ENCODE assay signal across 10 mouse cellular contexts in genomic region chr11:69945997-69946891, GRCm38 (mm10). TPM values are rescaled to one million over a fixed set of nuclear protein-coding genes. Genes with fewer than 3 reads are reported as not detected.
A peak's percentile ranks its signal among the peaks of the same experiment; 100 is the strongest.
DNase-seq lines count a peak whose midpoint lies in the region; ATAC-seq and TF ChIP-seq lines count a peak whose summit lies in the region.
"Had no signal": no experiment of that assay in that cellular context is flagged by ENCODE, and none has a peak within 500 bp of the region (broad histone marks: within the 10 kb centered on the region; RNA-seq: fewer than 3 reads in every experiment).

No protein-coding gene starts in this region.

- H3K4me1 ChIP-seq in heart, embryonic 12.5 days (replicated peaks), result peaks cover 29% of the 10 kb centered on the region
- peaks cover 21 to 36% of the 10 kb centered on the region in 2 experiments for H3K4me1 ChIP-seq in CH12.LX (ENCODE audit: control insufficient read depth in 1 of 2, insufficient read depth in 2 of 2)
- peaks cover 29% of the 10 kb centered on the region for H3K4me1 ChIP-seq in embryonic facial prominence, embryonic 13.5 days
- H3K4me1 ChIP-seq in liver, embryonic 11.5 days (replicated peaks; ENCODE audit: control insufficient read depth, insufficient read depth, low read length), result peaks cover 25% of the 10 kb centered on the region

- peaks cover 41% of the 10 kb centered on the region for H3K36me3 ChIP-seq in heart, embryonic 12.5 days
- H3K36me3 ChIP-seq in CH12.LX (replicated peaks in 1 of 2; ENCODE audit: control insufficient read depth in 1 of 2, insufficient read depth in 1 of 2, low read length in 1 of 2), result peaks cover 0 to 15% of the 10 kb centered on the region in 2 experiments
- peaks cover 44% of the 10 kb centered on the region for H3K36me3 ChIP-seq in embryonic facial prominence, embryonic 13.5 days
- 0 out of 2 replicates have a peak, but pooled peaks cover 2% of the 10 kb centered on the region for H3K36me3 ChIP-seq in liver, embryonic 11.5 days (ENCODE audit: control insufficient read depth, insufficient read depth, low read length)

- TF ChIP-seq EP300 in CH12.LX (IDR thresholded peaks at IDR 0.05; ENCODE audit: low read length), result peak; percentile 49; the same call in 1 of the 2 replicates

- TF ChIP-seq CTCF in CH12.LX (conservative IDR thresholded peaks at IDR 0.05 in 1 of 2, IDR thresholded peaks at IDR 0.05 in 1 of 2; ENCODE audit: low read depth in 2 of 2, low read length in 2 of 2), result no peak

- peak; percentile 41; the same call in 1 of the 2 replicates for ATAC-seq in heart, embryonic 12.5 days (ENCODE audit: insufficient number of reproducible peaks, low FRiP score)
- no peak for ATAC-seq in embryonic facial prominence, embryonic 13.5 days (ENCODE audit: insufficient number of reproducible peaks, insufficient read depth, low FRiP score, low TSS enrichment, low read depth)
- peak; percentile 67 for ATAC-seq in liver, embryonic 11.5 days (replicated peaks; ENCODE audit: low FRiP score)

- in situ Hi-C loops in CH12.LX (cut with MboI; ENCODE audit: low pct_ligation_motif_present, low pct_unique_long_range_greater_than_20kb, low sequenced_read_pairs), result no loop called here

- TF ChIP-seq RAD21 in CH12.LX (IDR thresholded peaks at IDR 0.05; ENCODE audit: low read depth, low read length), result no peak

- no peaks in the 10 kb centered on the region for H3K9me3 ChIP-seq in heart, embryonic 12.5 days (replicated peaks)
- no peaks in the 10 kb centered on the region for H3K9me3 ChIP-seq in CH12.LX (replicated peaks; ENCODE audit: low read length)
- no peaks in the 10 kb centered on the region for H3K9me3 ChIP-seq in embryonic facial prominence, embryonic 13.5 days
- no peaks in the 10 kb centered on the region for H3K9me3 ChIP-seq in liver, embryonic 11.5 days (ENCODE audit: control insufficient read depth, low read length)

- peak overlapping the region; percentile 89 for H3K27ac ChIP-seq in heart, embryonic 12.5 days (ENCODE audit: poor library complexity, severe bottlenecking)
- H3K27ac ChIP-seq in CH12.LX (ENCODE audit: insufficient read depth, low read depth), result no peak overlapping the region
- peak overlapping the region; percentile 92; the same call in 1 of the 2 replicates for H3K27ac ChIP-seq in embryonic facial prominence, embryonic 13.5 days
- H3K27ac ChIP-seq in liver, embryonic 11.5 days (ENCODE audit: low read depth, low read length), result peak overlapping the region; percentile 68

- peak overlapping the region; percentile 81 for H3K4me2 ChIP-seq in heart, embryonic 12.5 days
- H3K4me2 ChIP-seq in CH12.LX (ENCODE audit: insufficient read depth, low read depth, poor library complexity, severe bottlenecking), result peak overlapping the region; percentile 17
- H3K4me2 ChIP-seq in embryonic facial prominence, embryonic 13.5 days, result peak overlapping the region; percentile 71
- H3K4me2 ChIP-seq in liver, embryonic 11.5 days, result peak overlapping the region; percentile 84

- no peak for DNase-seq in heart, adult 9 months (ENCODE audit: low spot score in 2 of 2)
- DNase-seq in CH12.LX (ENCODE audit: extremely low read depth), result peak; percentile 61
- no peak for DNase-seq in liver, embryonic 11.5 days (ENCODE audit: low spot score)
- DNase-seq in frontal cortex, postnatal 10 days (ENCODE audit: low spot score in 2 of 2), result no peak
- DNase-seq in testis, postnatal 14 days (ENCODE audit: low spot score), result no peak
- no peak for DNase-seq in urinary bladder, postnatal 36 days (ENCODE audit: low spot score in 2 of 2)
- DNase-seq: adrenal gland, adult 8-10 months; right cerebral cortex, adult 18-20 months had no signal

- dilution Hi-C loops in CH12.LX (cut with MboI; ENCODE audit: extremely low pct_ligation_motif_present, extremely low pct_unique_long_range_greater_than_20kb, low sequenced_read_pairs), result no loop called here

- H3K4me3 ChIP-seq in heart, embryonic 12.5 days, result peak overlapping the region; percentile 59
- no peak overlapping the region for H3K4me3 ChIP-seq in CH12.LX (replicated peaks in 1 of 3; ENCODE audit: low read depth in 2 of 3, low read length in 2 of 3, poor library complexity in 1 of 3)
- H3K4me3 ChIP-seq in embryonic facial prominence, embryonic 13.5 days, result peak overlapping the region; percentile 54
- peak overlapping the region; percentile 60 for H3K4me3 ChIP-seq in liver, embryonic 11.5 days (ENCODE audit: low read depth, low read length)

- WGBS in heart, embryonic 12.5 days, result 87% methylated on average over 18 of the region's 18 CpGs
- WGBS in embryonic facial prominence, embryonic 13.5 days, result 85% methylated on average over 18 of the region's 18 CpGs
- 83% methylated on average over 18 of the region's 18 CpGs for WGBS in liver, embryonic 11.5 days

- H3K9ac ChIP-seq in heart, embryonic 12.5 days, result 0 out of 2 replicates have a peak overlapping the region, but pooled peaks have one; percentile 60
- no peak overlapping the region for H3K9ac ChIP-seq in CH12.LX (ENCODE audit: insufficient read depth, low read depth)
- H3K9ac ChIP-seq in embryonic facial prominence, embryonic 13.5 days, result peak overlapping the region; percentile 70
- peak overlapping the region; percentile 65 for H3K9ac ChIP-seq in liver, embryonic 11.5 days (ENCODE audit: low read depth, low read length)

- peaks cover 12% of the 10 kb centered on the region; the same call in 1 of the 2 replicates for H3K27me3 ChIP-seq in heart, embryonic 12.5 days (replicated peaks)
- peaks cover 11% of the 10 kb centered on the region for H3K27me3 ChIP-seq in CH12.LX (replicated peaks)
- no peaks in the 10 kb centered on the region for H3K27me3 ChIP-seq in embryonic facial prominence, embryonic 13.5 days
- peaks cover 21% of the 10 kb centered on the region for H3K27me3 ChIP-seq in liver, embryonic 11.5 days (replicated peaks; ENCODE audit: control insufficient read depth, insufficient read depth, low read length)

- no peaks in the 10 kb centered on the region for H3K79me2 ChIP-seq in CH12.LX (replicated peaks; ENCODE audit: control insufficient read depth, extremely low read depth, insufficient read depth, poor library complexity, severe bottlenecking)

- 0 out of 2 replicates have a peak, but pooled peaks have one; percentile 33 for TF ChIP-seq POLR2A in CH12.LX (IDR thresholded peaks at IDR 0.05; ENCODE audit: low read depth, low read length)

TF ChIP-seq in CH12.LX, 34 proteins besides CTCF, POLR2A, EP300 and RAD21 (continues in another document):
- TF ChIP-seq BHLHE40 (IDR thresholded peaks at IDR 0.05; ENCODE audit: low read depth, low read length) (peak; percentile 13; the same call in 1 of the 2 replicates), MAFK (IDR thresholded peaks at IDR 0.05; ENCODE audit: insufficient replicate concordance, low read length) (no peak), ZC3H11A (IDR thresholded peaks at IDR 0.05; ENCODE audit: low read depth, low read length) (no peak), ETS1 (conservative IDR thresholded peaks at IDR 0.05; ENCODE audit: low read depth, low read length) (0 out of 2 replicates have a peak, but pooled peaks have one; percentile 25), HCFC1 (IDR thresholded peaks at IDR 0.05; ENCODE audit: low read depth, low read length) (peak; percentile 21; the same call in 1 of the 2 replicates), NELFE (IDR thresholded peaks at IDR 0.05; ENCODE audit: low read depth, low read length) (no peak), E2F4 (IDR thresholded peaks at IDR 0.05; ENCODE audit: insufficient replicate concordance, low read depth, low read length) (no peak), SMC3 (IDR thresholded peaks at IDR 0.05; ENCODE audit: low read depth, low read length) (no peak)

RNA-seq across cellular contexts. Expression of gene Slc2a4, which starts 1.7 kb away (rescaled TPM):
- 25.9 and 28.8 TPM in 2 replicates for polyA plus RNA-seq in heart, embryonic 12.5 days (2016; fragmentation: Nextera tagmentation; extraction: Ambion mirVana)
- total RNA-seq in CH12.LX (2012; rRNA removed), result 2.2 and 2.6 TPM in 2 replicates
- total RNA-seq in CH12.LX (2014; rRNA removed), result 3.1 and 3.8 TPM in 2 replicates
- 2.3 and 2.4 TPM in 2 replicates for polyA plus RNA-seq in CH12.LX (2012; ENCODE audit: insufficient read length, low read depth)
- 33.3 and 33.5 TPM in 2 replicates for polyA plus RNA-seq in embryonic facial prominence, embryonic 13.5 days (2015; fragmentation: Nextera tagmentation; extraction: Ambion mirVana)
- 7.0 and 8.3 TPM in 2 replicates for polyA plus RNA-seq in liver, embryonic 11.5 days (2014; fragmentation: Nextera tagmentation; extraction: Ambion mirVana)

RNA-seq across cellular contexts. Expression of gene Ybx2, which starts 10.6 kb away (rescaled TPM):
- polyA plus RNA-seq in heart, embryonic 12.5 days (2016; fragmentation: Nextera tagmentation; extraction: Ambion mirVana), result 2.0 and 2.6 TPM in 2 replicates
- total RNA-seq in CH12.LX (2012; rRNA removed) (0.25 TPM in 1 of 2 replicates, not detected in the other), CH12.LX (2014; rRNA removed) (not detected in 2 replicates)
- polyA plus RNA-seq in CH12.LX (2012; ENCODE audit: insufficient read length, low read depth), result 0.39 TPM in 1 of 2 replicates, not detected in the other
- 7.5 and 10.2 TPM in 2 replicates for polyA plus RNA-seq in embryonic facial prominence, embryonic 13.5 days (2015; fragmentation: Nextera tagmentation; extraction: Ambion mirVana)
- polyA plus RNA-seq in liver, embryonic 11.5 days (2014; fragmentation: Nextera tagmentation; extraction: Ambion mirVana), result 1.3 and 1.7 TPM in 2 replicates

RNA-seq across cellular contexts. Expression of gene Cldn7, which starts 18.3 kb away (rescaled TPM):
- polyA plus RNA-seq in heart, embryonic 12.5 days (2016; fragmentation: Nextera tagmentation; extraction: Ambion mirVana), result 2.1 and 2.5 TPM in 2 replicates
- total RNA-seq in CH12.LX (2012; rRNA removed) (not detected in 2 replicates), CH12.LX (2014; rRNA removed) (not detected in 2 replicates)
- not detected in 2 replicates for polyA plus RNA-seq in CH12.LX (2012; ENCODE audit: insufficient read length, low read depth)
- 30.3 and 34.9 TPM in 2 replicates for polyA plus RNA-seq in embryonic facial prominence, embryonic 13.5 days (2015; fragmentation: Nextera tagmentation; extraction: Ambion mirVana)
- 4.0 and 5.1 TPM in 2 replicates for polyA plus RNA-seq in liver, embryonic 11.5 days (2014; fragmentation: Nextera tagmentation; extraction: Ambion mirVana)

RNA-seq across cellular contexts. Expression of gene Eif5a, which starts 24.5 kb away (rescaled TPM):
- polyA plus RNA-seq in heart, embryonic 12.5 days (2016; fragmentation: Nextera tagmentation; extraction: Ambion mirVana), result 1,286 and 1,307 TPM in 2 replicates
- 1,419 and 1,651 TPM in 2 replicates for total RNA-seq in CH12.LX (2012; rRNA removed)
- total RNA-seq in CH12.LX (2014; rRNA removed), result 2,535 and 2,729 TPM in 2 replicates
- polyA plus RNA-seq in CH12.LX (2012; ENCODE audit: insufficient read length, low read depth), result 3,314 and 3,421 TPM in 2 replicates
- 1,558 and 1,689 TPM in 2 replicates for polyA plus RNA-seq in embryonic facial prominence, embryonic 13.5 days (2015; fragmentation: Nextera tagmentation; extraction: Ambion mirVana)
- polyA plus RNA-seq in liver, embryonic 11.5 days (2014; fragmentation: Nextera tagmentation; extraction: Ambion mirVana), result 2,995 and 3,090 TPM in 2 replicates

RNA-seq across cellular contexts. Expression of gene Gps2, which starts 32.6 kb away (rescaled TPM):
- polyA plus RNA-seq in heart, embryonic 12.5 days (2016; fragmentation: Nextera tagmentation; extraction: Ambion mirVana), result 49.2 and 50.6 TPM in 2 replicates
- total RNA-seq in CH12.LX (2012; rRNA removed), result 29.4 and 35.9 TPM in 2 replicates
- total RNA-seq in CH12.LX (2014; rRNA removed), result 25.0 and 27.4 TPM in 2 replicates
- 69.2 and 73.6 TPM in 2 replicates for polyA plus RNA-seq in CH12.LX (2012; ENCODE audit: insufficient read length, low read depth)
- 79.5 and 85.5 TPM in 2 replicates for polyA plus RNA-seq in embryonic facial prominence, embryonic 13.5 days (2015; fragmentation: Nextera tagmentation; extraction: Ambion mirVana)
- polyA plus RNA-seq in liver, embryonic 11.5 days (2014; fragmentation: Nextera tagmentation; extraction: Ambion mirVana), result 121 and 130 TPM in 2 replicates

Comparison
In these comparisons a context has a peak if more than half of its experiments do, and no peak if none do; other contexts are left out.
1. H3K4me2 ChIP-seq: peak in every context shown above with its lines; median percentile 84 in liver, embryonic 11.5 days; 81 in heart, embryonic 12.5 days; 71 in embryonic facial prominence, embryonic 13.5 days; 17 in CH12.LX.
2. H3K4me3 ChIP-seq: peak in heart, embryonic 12.5 days (single experiment), embryonic facial prominence, embryonic 13.5 days (single experiment) and liver, embryonic 11.5 days (single experiment); none in CH12.LX (0 of 3).